Mouse (Mus musculus): ENCODE data around the gene Loxl1. TPM values are rescaled to one million over a fixed set of nuclear protein-coding genes. Genes with fewer than 3 reads are reported as not detected.

Gene Loxl1
- total and polyA plus RNA-seq, 3 experiments = not detected

DNA sequence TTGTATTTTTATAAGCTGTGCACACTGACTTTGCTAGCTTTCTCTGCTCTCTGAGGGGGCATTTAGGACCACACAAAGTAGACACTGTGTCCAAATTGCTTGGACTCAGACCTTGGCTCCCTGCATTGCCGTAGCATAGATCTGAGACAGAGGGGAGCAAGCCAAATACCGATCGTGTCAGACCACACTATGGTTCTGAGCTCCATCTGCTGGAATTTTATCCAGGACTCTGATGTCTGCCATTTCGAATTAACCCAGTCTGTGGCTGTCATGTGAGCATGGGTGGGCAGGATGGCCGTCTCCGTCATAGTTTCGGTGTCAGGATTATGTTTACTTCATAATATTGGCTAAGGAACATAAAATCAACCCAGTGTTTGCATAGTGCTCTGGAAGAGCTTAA lies 29.6 kb downstream of the Loxl1 start:
- no peak overlapping the region for H3K4me3 ChIP-seq (replicated peaks in 1 of 3; ENCODE audit: low read depth in 2 of 3, low read length in 2 of 3, poor library complexity in 1 of 3)
- no peak overlapping the region for H3K27ac ChIP-seq (ENCODE audit: insufficient read depth, low read depth)
- in situ Hi-C loops (cut with MboI; ENCODE audit: low pct_ligation_motif_present, low pct_unique_long_range_greater_than_20kb, low sequenced_read_pairs) = loop anchor here (5.0 kb wide), 1 partner anchor 36 kb away; the partner anchor contains the start of gene Pml
- H3K9me3 ChIP-seq (replicated peaks; ENCODE audit: low read length) = no peaks in the 10 kb centered on the region
- TF ChIP-seq RAD21 (IDR thresholded peaks at IDR 0.05; ENCODE audit: low read depth, low read length) (no peak), PAX5 (IDR thresholded peaks at IDR 0.05; ENCODE audit: low read length) (no peak), MYC (IDR thresholded peaks at IDR 0.05; ENCODE audit: low read depth, low read length) (no peak), RCOR1 (conservative IDR thresholded peaks at IDR 0.05; ENCODE audit: low read depth, low read length) (no peak), TBP (conservative IDR thresholded peaks at IDR 0.05; ENCODE audit: low read depth, low read length) (no peak), KAT2A (IDR thresholded peaks at IDR 0.05; ENCODE audit: insufficient replicate concordance, low read length) (no peak), UBTF (IDR thresholded peaks at IDR 0.05; ENCODE audit: low read depth, low read length) (no peak), CTCF (conservative IDR thresholded peaks at IDR 0.05 in 1 of 2, IDR thresholded peaks at IDR 0.05 in 1 of 2; ENCODE audit: low read depth in 2 of 2, low read length in 2 of 2) (no peak), ELF1 (IDR thresholded peaks at IDR 0.05; ENCODE audit: low read depth, low read length) (no peak), USF1 (IDR thresholded peaks at IDR 0.05; ENCODE audit: low read depth, low read length) (no peak), POLR2A (IDR thresholded peaks at IDR 0.05; ENCODE audit: low read depth, low read length) (no peak), ZMIZ1 (IDR thresholded peaks at IDR 0.05; ENCODE audit: low read depth, low read length) (no peak), ZC3H11A (IDR thresholded peaks at IDR 0.05; ENCODE audit: low read depth, low read length) (no peak), E2F4 (IDR thresholded peaks at IDR 0.05; ENCODE audit: insufficient replicate concordance, low read depth, low read length) (no peak)
- no peaks in the 10 kb centered on the region for H3K79me2 ChIP-seq (replicated peaks; ENCODE audit: control insufficient read depth, extremely low read depth, insufficient read depth, poor library complexity, severe bottlenecking)
- no peak for DNase-seq (ENCODE audit: extremely low read depth)
- peaks cover 2% of the 10 kb centered on the region for H3K27me3 ChIP-seq (replicated peaks)
- dilution Hi-C loops (cut with MboI; ENCODE audit: extremely low pct_ligation_motif_present, extremely low pct_unique_long_range_greater_than_20kb, low sequenced_read_pairs) = no loop called here
- no peak overlapping the region for H3K4me2 ChIP-seq (ENCODE audit: insufficient read depth, low read depth, poor library complexity, severe bottlenecking)
- H3K9ac ChIP-seq (ENCODE audit: insufficient read depth, low read depth) = no peak overlapping the region
- peaks cover 13 to 24% of the 10 kb centered on the region in 2 experiments for H3K4me1 ChIP-seq (ENCODE audit: control insufficient read depth in 1 of 2, insufficient read depth in 2 of 2)
- no peaks in the 10 kb centered on the region for H3K36me3 ChIP-seq (replicated peaks in 1 of 2; ENCODE audit: control insufficient read depth in 1 of 2, insufficient read depth in 1 of 2, low read length in 1 of 2)

DNA sequence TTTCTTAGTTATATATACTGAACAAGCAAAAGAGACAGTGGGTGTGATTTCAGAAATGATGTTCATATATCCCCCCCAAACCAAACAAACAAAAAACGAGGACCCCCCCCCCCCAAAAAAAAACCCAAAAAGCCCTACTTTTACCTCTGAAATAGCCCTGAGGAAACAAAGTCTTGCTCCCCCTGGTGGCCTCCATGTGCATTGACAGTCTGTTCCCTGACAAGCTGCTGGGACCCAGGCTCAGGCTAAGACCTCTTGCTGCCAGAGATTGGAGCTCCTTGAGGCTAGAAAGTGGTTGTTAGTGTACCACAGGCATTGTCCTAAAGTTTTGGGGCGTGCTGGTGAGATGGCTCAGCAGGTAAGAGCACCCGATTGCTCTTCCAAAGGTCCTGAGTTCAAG lies 31.4 kb downstream of the Loxl1 start:
- no peak for DNase-seq (ENCODE audit: extremely low read depth)
- Histone ChIP-seq H3K27me3 (replicated peaks) (no peaks in the 10 kb centered on the region), H3K4me3 (replicated peaks in 1 of 3; ENCODE audit: low read depth in 2 of 3, low read length in 2 of 3, poor library complexity in 1 of 3) (no peak overlapping the region), H3K4me1 (ENCODE audit: control insufficient read depth in 1 of 2, insufficient read depth in 2 of 2) (peaks cover 13 to 35% of the 10 kb centered on the region in 2 experiments), H3K36me3 (replicated peaks in 1 of 2; ENCODE audit: control insufficient read depth in 1 of 2, insufficient read depth in 1 of 2, low read length in 1 of 2) (no peaks in the 10 kb centered on the region), H3K27ac (ENCODE audit: insufficient read depth, low read depth) (no peak overlapping the region), H3K9ac (ENCODE audit: insufficient read depth, low read depth) (no peak overlapping the region), H3K9me3 (replicated peaks; ENCODE audit: low read length) (no peaks in the 10 kb centered on the region), H3K4me2 (ENCODE audit: insufficient read depth, low read depth, poor library complexity, severe bottlenecking) (no peak overlapping the region), H3K79me2 (replicated peaks; ENCODE audit: control insufficient read depth, extremely low read depth, insufficient read depth, poor library complexity, severe bottlenecking) (no peaks in the 10 kb centered on the region)
- dilution Hi-C loops (cut with MboI; ENCODE audit: extremely low pct_ligation_motif_present, extremely low pct_unique_long_range_greater_than_20kb, low sequenced_read_pairs) (no loop called here), in situ Hi-C loops (cut with MboI; ENCODE audit: low pct_ligation_motif_present, low pct_unique_long_range_greater_than_20kb, low sequenced_read_pairs) (loop anchor here (5.0 kb wide), 1 partner anchor 34 kb away; the partner anchor contains the start of gene Pml)
- no peak for TF ChIP-seq JUN (IDR thresholded peaks at IDR 0.05; ENCODE audit: insufficient read depth, low read depth, low read length)
- TF ChIP-seq ETS1 (conservative IDR thresholded peaks at IDR 0.05; ENCODE audit: low read depth, low read length) = no peak
- TF ChIP-seq MAX (IDR thresholded peaks at IDR 0.05; ENCODE audit: low read length) = no peak
- peak; percentile 39 for TF ChIP-seq RAD21 (IDR thresholded peaks at IDR 0.05; ENCODE audit: low read depth, low read length)
- no peak for TF ChIP-seq ZC3H11A (IDR thresholded peaks at IDR 0.05; ENCODE audit: low read depth, low read length)
- no peak for TF ChIP-seq RCOR1 (conservative IDR thresholded peaks at IDR 0.05; ENCODE audit: low read depth, low read length)
- no peak for TF ChIP-seq MAFK (IDR thresholded peaks at IDR 0.05; ENCODE audit: insufficient replicate concordance, low read length)
- no peak for TF ChIP-seq TCF12 (IDR thresholded peaks at IDR 0.05; ENCODE audit: low read depth, low read length)
- TF ChIP-seq ZKSCAN1 (IDR thresholded peaks at IDR 0.05; ENCODE audit: borderline replicate concordance, low read depth, low read length) = no peak
- TF ChIP-seq E2F4 (IDR thresholded peaks at IDR 0.05; ENCODE audit: insufficient replicate concordance, low read depth, low read length) = no peak
- TF ChIP-seq HCFC1 (IDR thresholded peaks at IDR 0.05; ENCODE audit: low read depth, low read length) = no peak
- TF ChIP-seq CHD1 (IDR thresholded peaks at IDR 0.05; ENCODE audit: low read depth, low read length) = no peak
- TF ChIP-seq SMC3 (IDR thresholded peaks at IDR 0.05; ENCODE audit: low read depth, low read length) = peak; percentile 74
- TF ChIP-seq KAT2A (IDR thresholded peaks at IDR 0.05; ENCODE audit: insufficient replicate concordance, low read length) = no peak
- TF ChIP-seq PAX5 (IDR thresholded peaks at IDR 0.05; ENCODE audit: low read length) = no peak
- TF ChIP-seq CTCF (conservative IDR thresholded peaks at IDR 0.05 in 1 of 2, IDR thresholded peaks at IDR 0.05 in 1 of 2; ENCODE audit: low read depth in 2 of 2, low read length in 2 of 2) = peak; percentile 31 to 82; a peak in 3 of 4 replicates
- TF ChIP-seq NRF1 (IDR thresholded peaks at IDR 0.05; ENCODE audit: low read depth, low read length) = no peak
- no peak for TF ChIP-seq EP300 (IDR thresholded peaks at IDR 0.05; ENCODE audit: low read length)
- TF ChIP-seq CHD2 (IDR thresholded peaks at IDR 0.05; ENCODE audit: low read length) = no peak
- 0 out of 2 replicates have a peak, but pooled peaks have one; percentile 13 for TF ChIP-seq SIN3A (IDR thresholded peaks at IDR 0.05; ENCODE audit: low read length)
- TF ChIP-seq MEF2A (IDR thresholded peaks at IDR 0.05; ENCODE audit: borderline replicate concordance, low read depth, low read length) = no peak
- no peak for TF ChIP-seq JUND (conservative IDR thresholded peaks at IDR 0.05; ENCODE audit: low read depth, low read length)

Measured in CH12.LX (cell line).